Mouse (Mus musculus) C2C12 (cell line): Measurements from ENCODE around the gene Actc1.

Experiments
- CEBPB ChIP-seq: IDR thresholded peaks from one replicate; pipeline ENCODE4 v1.6.1; 2011; ENCODE audit warnings: low read depth, mild to moderate bottlenecking, control low read depth, moderate library complexity
- CTCF ChIP-seq: IDR thresholded peaks from one replicate; pipeline ENCODE4 v1.5.1; 2011; ENCODE audit not compliant: control insufficient read depth, insufficient read depth, insufficient read length
- FOSL1 ChIP-seq: IDR thresholded peaks from one replicate; pipeline ENCODE4 v1.8.0; 2011; ENCODE audit warnings: mild to moderate bottlenecking, low read length; ENCODE audit not compliant: poor library complexity, insufficient read depth, severe bottlenecking
- MAX ChIP-seq: IDR thresholded peaks from one replicate; pipeline ENCODE4 v1.6.1; 2011; ENCODE audit warnings: mild to moderate bottlenecking, control low read depth
- MYOD1 ChIP-seq: IDR thresholded peaks from one replicate; pipeline ENCODE4 v1.6.1; 2011; ENCODE audit warnings: low read depth; ENCODE audit not compliant: control insufficient read depth, insufficient read length
- MYOG ChIP-seq: IDR thresholded peaks from one replicate; pipeline ENCODE4 v1.6.1; 2011; ENCODE audit not compliant: control insufficient read depth, insufficient read length; ENCODE audit errors: extremely low read depth
- USF1 ChIP-seq: IDR thresholded peaks from one replicate; pipeline ENCODE4 v1.6.1; 2011; ENCODE audit warnings: low read depth, mild to moderate bottlenecking, control low read depth, moderate library complexity

GRCm38 (mm10) chr2:114008321-114008720, 45.0 kb downstream of the Actc1 start:
- TF ChIP-seq CTCF (no peak), MAX (no peak), CEBPB (no peak), USF1 (no peak), MYOG (no peak), MYOD1 (no peak), FOSL1 (no peak)
